Mouse (Mus musculus): ENCODE results near the gene Syt17. TPM values are rescaled to one million over a fixed set of nuclear protein-coding genes. Genes with fewer than 3 reads are reported as not detected.

Gene Syt17
- total and polyA plus RNA-seq, 3 experiments = 1.0 to 1.8 (median 1.4) TPM

DNA sequence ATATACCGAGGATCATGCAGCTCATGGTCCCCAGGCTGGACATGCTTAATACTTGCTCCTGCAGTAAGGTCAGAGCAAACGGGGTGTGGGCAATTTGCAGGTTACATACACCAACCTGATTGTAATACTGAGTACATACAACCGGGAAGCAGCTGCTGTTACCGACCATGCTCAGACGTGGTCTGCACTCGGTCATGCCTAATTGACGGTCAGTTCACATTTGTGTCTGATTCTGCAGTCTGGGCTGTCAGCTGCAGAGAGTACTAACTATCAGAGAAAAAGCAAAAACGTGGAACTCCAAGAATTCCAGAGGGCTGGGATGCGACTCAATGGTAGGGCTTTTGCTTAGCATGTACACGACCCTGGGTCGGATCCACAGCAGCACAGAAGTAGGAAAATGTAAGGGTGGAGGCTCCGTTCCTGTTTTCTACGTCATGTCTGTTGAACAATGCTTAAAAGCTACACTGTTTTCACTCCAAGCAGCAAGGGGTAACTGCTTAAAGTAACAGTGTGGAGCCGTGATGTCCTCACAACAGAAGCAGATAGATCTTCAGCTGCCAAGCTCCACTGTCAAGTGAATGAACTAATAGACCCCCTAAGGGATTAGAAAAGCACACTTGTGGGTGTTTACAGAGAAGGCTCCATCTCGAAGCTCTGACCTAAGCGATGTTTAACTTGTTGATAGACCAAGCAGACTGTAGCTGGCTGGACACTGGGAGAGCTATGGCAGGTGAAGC is 13.5 kb upstream of the Syt17 start:
- Histone ChIP-seq H3K36me3 (ENCODE audit: control insufficient read depth, insufficient read depth, low read length) (no peaks in the 10 kb centered on the region), H3K4me3 (no peak overlapping the region), H3K4me1 (ENCODE audit: control insufficient read depth, insufficient read depth, low read length) (peaks cover 8% of the 10 kb centered on the region), H3K9ac (ENCODE audit: low read depth, low read length) (no peak overlapping the region), H3K27ac (peak overlapping the region; percentile 55), H3K27me3 (ENCODE audit: control insufficient read depth, insufficient read depth, low read length) (no peaks in the 10 kb centered on the region), H3K79me2 (replicated peaks; ENCODE audit: control insufficient read depth, insufficient read depth, low read length) (no peaks in the 10 kb centered on the region)
- intact Hi-C loops (cut with DNase I) = no loop called here
- WGBS = 48% methylated on average over 16 of the region's 16 CpGs
- no peak for DNase-seq
- TF ChIP-seq EP300 (IDR thresholded peaks at IDR 0.05; ENCODE audit: insufficient read depth, low read depth, low read length) (no peak), CTCF (IDR thresholded peaks at IDR 0.05) (no peak), POLR2A (IDR thresholded peaks at IDR 0.05; ENCODE audit: insufficient read depth, low read depth, low read length) (no peak)

DNA sequence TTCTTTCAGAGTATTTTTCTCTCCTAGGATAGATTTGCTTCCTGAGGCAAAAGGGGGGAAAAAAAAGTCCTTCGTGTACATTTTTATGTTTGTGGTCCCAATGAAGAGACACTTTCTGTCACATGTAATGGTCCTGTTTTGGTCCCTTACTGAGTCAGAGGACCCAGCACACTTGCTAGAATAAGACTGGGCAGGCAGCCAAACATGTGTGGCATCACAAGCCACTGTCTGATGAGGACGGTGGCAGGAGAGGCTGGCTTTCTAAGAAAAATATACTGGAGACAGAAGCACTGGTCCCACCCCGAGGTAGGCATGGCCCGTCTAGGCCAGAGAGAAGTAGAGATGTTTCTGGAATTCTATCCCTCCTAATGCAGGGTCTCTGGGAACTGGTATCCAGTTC is 5.7 kb upstream of the Syt17 start:
- no peak overlapping the region for H3K4me3 ChIP-seq
- intact Hi-C loops (cut with DNase I) = no loop called here
- no peak overlapping the region for H3K9ac ChIP-seq (ENCODE audit: low read depth, low read length)
- H3K36me3 ChIP-seq (ENCODE audit: control insufficient read depth, insufficient read depth, low read length) = no peaks in the 10 kb centered on the region
- no peak for DNase-seq
- no peaks in the 10 kb centered on the region for H3K27me3 ChIP-seq (ENCODE audit: control insufficient read depth, insufficient read depth, low read length)
- no peak for TF ChIP-seq CTCF (IDR thresholded peaks at IDR 0.05)
- no peak for TF ChIP-seq EP300 (IDR thresholded peaks at IDR 0.05; ENCODE audit: insufficient read depth, low read depth, low read length)
- TF ChIP-seq POLR2A (IDR thresholded peaks at IDR 0.05; ENCODE audit: insufficient read depth, low read depth, low read length) = no peak
- no peaks in the 10 kb centered on the region for H3K4me1 ChIP-seq (ENCODE audit: control insufficient read depth, insufficient read depth, low read length)
- H3K27ac ChIP-seq = no peak overlapping the region
- H3K79me2 ChIP-seq (replicated peaks; ENCODE audit: control insufficient read depth, insufficient read depth, low read length) = no peaks in the 10 kb centered on the region
- 57% methylated on average over 4 of the region's 4 CpGs for WGBS

DNA sequence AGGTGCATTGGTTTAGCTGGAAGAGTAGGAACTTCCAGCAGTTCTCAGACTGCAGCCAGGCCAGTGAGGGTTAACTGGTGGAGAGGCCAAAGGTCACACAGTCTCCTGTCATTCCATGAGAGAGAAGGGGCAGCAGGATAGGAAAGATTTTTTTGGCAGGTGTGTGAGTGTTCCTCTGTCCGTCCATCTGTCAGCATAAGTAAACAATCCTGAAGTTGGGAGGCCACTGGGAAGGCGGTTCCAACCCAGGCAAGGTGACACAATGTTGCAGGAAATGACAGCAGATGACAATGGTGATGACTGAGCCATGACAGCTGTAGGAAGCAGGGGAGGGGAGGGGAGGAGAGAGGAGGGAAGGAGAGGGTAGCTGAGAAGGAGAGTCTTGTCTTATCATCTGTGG is 4.9 kb upstream of the Syt17 start:
- Histone ChIP-seq H3K4me1 (ENCODE audit: control insufficient read depth, insufficient read depth, low read length) (no peaks in the 10 kb centered on the region), H3K4me3 (no peak overlapping the region), H3K36me3 (ENCODE audit: control insufficient read depth, insufficient read depth, low read length) (no peaks in the 10 kb centered on the region), H3K27ac (no peak overlapping the region), H3K9ac (ENCODE audit: low read depth, low read length) (no peak overlapping the region), H3K79me2 (replicated peaks; ENCODE audit: control insufficient read depth, insufficient read depth, low read length) (no peaks in the 10 kb centered on the region), H3K27me3 (ENCODE audit: control insufficient read depth, insufficient read depth, low read length) (no peaks in the 10 kb centered on the region)
- 38% methylated on average over 2 of the region's 2 CpGs for WGBS
- TF ChIP-seq CTCF (IDR thresholded peaks at IDR 0.05) (no peak), EP300 (IDR thresholded peaks at IDR 0.05; ENCODE audit: insufficient read depth, low read depth, low read length) (no peak), POLR2A (IDR thresholded peaks at IDR 0.05; ENCODE audit: insufficient read depth, low read depth, low read length) (no peak)
- no peak for DNase-seq
- intact Hi-C loops (cut with DNase I) = no loop called here

DNA sequence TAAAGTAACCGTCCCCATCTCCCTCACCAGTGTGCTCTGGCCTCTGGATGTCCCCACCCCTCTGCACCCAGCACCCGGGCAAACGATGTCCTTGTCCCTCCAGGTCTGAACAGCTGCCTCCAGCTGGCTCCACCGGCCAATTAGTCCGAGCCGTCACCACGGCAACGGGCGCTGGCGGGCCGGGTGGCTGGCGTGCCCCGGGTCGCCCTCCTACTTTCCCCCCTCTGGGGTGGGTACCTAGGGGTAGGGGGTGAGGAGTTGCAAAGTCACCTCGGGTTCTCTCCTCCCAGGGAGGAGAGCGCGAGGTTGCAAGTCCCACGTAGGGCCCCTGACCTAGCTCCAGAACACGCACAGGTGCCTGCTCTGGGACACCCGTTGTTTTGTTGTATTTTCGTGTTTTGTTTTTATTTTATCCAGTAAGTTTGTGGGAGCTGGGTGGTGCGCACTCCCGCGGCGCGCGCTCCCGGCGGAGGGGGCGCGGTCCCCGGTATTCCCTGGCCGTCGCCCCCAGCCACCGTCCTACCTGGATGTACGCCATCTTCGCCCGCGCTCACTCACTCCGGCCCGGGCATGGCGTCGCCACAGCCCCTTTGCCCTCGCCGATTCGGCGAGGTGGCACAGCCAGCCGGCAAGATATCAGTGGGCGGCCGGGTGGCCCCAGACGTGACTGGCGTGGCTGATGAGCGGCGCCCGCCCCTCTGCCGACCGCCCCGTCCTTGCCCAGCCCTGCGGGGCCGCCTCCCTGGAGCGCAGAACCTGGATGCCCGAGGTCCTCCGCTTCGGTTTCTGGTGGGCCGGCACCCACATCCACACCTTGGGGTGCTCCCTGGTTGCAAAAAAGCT is 510 bp downstream of the Syt17 start:
- TF ChIP-seq POLR2A (IDR thresholded peaks at IDR 0.05; ENCODE audit: insufficient read depth, low read depth, low read length) (no peak), EP300 (IDR thresholded peaks at IDR 0.05; ENCODE audit: insufficient read depth, low read depth, low read length) (no peak), CTCF (IDR thresholded peaks at IDR 0.05) (no peak)
- no peaks in the 10 kb centered on the region for H3K36me3 ChIP-seq (ENCODE audit: control insufficient read depth, insufficient read depth, low read length)
- H3K79me2 ChIP-seq (replicated peaks; ENCODE audit: control insufficient read depth, insufficient read depth, low read length) = no peaks in the 10 kb centered on the region
- H3K27ac ChIP-seq = peak overlapping the region; percentile 32; the same call in 1 of the 2 replicates
- peaks cover 7% of the 10 kb centered on the region for H3K27me3 ChIP-seq (ENCODE audit: control insufficient read depth, insufficient read depth, low read length)
- under 1% methylated on average over 65 of the region's 65 CpGs for WGBS
- peak; percentile 75 to 76 for DNase-seq
- H3K9ac ChIP-seq (ENCODE audit: low read depth, low read length) = peak overlapping the region; percentile 61
- peak overlapping the region; percentile 49 for H3K4me3 ChIP-seq
- no peaks in the 10 kb centered on the region; the same call in 1 of the 2 replicates for H3K4me1 ChIP-seq (ENCODE audit: control insufficient read depth, insufficient read depth, low read length)
- intact Hi-C loops (cut with DNase I) = loop anchor here (1.0 to 5.0 kb wide), 5 partner anchors 35 to 240 kb away; partner anchors contain the start of gene Itpripl2

DNA sequence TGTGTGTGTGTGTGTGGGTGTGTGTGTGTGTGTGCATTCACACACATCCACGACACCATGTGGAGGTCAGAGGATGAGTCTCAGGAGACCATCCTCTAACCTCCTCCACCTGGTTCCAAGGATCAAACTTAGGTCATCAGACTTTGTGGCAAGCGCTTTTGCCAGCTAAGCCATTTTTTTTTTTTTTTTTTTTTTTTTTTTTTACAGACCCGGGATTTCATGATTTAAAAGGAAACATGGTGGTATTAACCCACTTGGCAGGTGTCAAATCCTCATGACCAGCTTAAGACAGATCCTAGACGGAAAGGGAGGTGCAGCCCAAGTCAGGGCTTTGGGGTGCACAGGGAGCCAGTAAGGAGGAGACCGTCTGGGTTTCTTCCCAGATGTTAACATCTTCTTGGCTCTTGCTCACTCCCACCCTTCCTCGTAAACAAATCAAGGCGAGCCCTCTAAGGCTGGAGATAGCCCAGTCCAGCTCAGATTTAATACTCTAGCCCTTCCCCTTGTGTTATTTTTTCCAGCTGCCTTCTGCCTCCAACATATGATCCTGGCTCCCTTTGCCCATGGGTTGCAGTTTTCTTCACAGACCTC is 4.0 kb downstream of the Syt17 start:
- peaks cover 2% of the 10 kb centered on the region; the same call in 1 of the 2 replicates for H3K4me1 ChIP-seq (ENCODE audit: control insufficient read depth, insufficient read depth, low read length)
- H3K27me3 ChIP-seq (ENCODE audit: control insufficient read depth, insufficient read depth, low read length) = peaks cover 7% of the 10 kb centered on the region
- no peak for TF ChIP-seq CTCF (IDR thresholded peaks at IDR 0.05)
- H3K79me2 ChIP-seq (replicated peaks; ENCODE audit: control insufficient read depth, insufficient read depth, low read length) = no peaks in the 10 kb centered on the region
- no peak overlapping the region for H3K4me3 ChIP-seq
- peak in 1 of 2 experiments; percentile 33 for DNase-seq
- WGBS = 29% methylated on average over 7 of the region's 7 CpGs
- no peak overlapping the region for H3K9ac ChIP-seq (ENCODE audit: low read depth, low read length)
- intact Hi-C loops (cut with DNase I) = no loop called here
- no peaks in the 10 kb centered on the region for H3K36me3 ChIP-seq (ENCODE audit: control insufficient read depth, insufficient read depth, low read length)
- H3K27ac ChIP-seq = no peak overlapping the region
